Mouse (Mus musculus) stomach, postnatal 0 days (tissue): ENCODE results near the gene Ipo4.

Experiments used
- CTCF ChIP-seq: IDR thresholded peaks from 2 replicates; pipeline ENCODE4 v1.5.1; 2016; ENCODE audit warnings: antibody characterized with exemption, low read depth, mild to moderate bottlenecking, moderate library complexity
- EP300 ChIP-seq: optimal IDR thresholded peaks from 2 replicates; pipeline ENCODE3; 2016; ENCODE audit warnings: antibody characterized with exemption

DNA sequence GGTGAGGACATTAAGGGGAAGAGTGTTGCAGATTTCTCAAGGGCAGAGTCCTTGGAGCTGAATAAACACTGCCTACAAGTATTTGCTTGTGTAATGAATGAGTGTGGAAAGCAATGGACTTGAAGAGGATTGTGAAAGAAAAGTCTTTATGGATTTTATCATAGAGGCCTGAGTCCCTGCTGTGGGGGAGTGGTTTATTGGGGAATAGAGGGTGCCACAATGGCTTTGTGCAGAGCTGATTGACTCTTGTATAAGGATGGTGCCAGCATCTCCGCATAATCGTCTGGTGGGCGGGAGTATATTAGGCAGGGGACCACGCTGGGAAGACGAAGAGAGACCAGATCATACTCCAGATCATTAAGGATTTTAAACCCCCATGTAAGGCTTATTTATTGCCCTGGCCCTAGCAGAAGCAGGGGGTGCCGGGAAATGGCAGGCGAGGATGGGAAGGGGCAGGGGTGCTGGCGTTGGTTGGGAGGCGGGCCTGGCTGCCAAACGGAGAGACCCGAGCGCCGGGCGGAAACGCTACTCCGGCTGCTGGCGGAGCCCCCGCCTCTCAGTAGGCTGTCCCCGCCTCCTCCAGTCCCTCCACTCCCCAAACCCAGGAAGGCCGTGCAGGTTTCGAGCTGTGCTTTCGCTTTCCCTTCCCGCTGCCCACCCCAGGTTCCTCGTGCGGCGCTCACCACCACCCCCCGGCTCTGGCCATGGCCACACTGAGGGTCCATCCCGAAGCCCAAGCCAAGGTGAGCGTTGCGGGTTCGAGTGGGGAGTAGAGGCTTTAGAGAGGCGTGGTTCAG is 57.7 kb downstream of the Ipo4 start, which contains the start of gene Psme1:
- TF ChIP-seq CTCF (peak; percentile 13; the same call in 1 of the 2 replicates), EP300 (no peak)
